Mouse (Mus musculus) CH12.LX (cell line): ENCODE results near the gene Abraxas2. TPM values are rescaled to one million over a fixed set of nuclear protein-coding genes. Genes with fewer than 3 reads are reported as not detected.

Experiments
- DNase-seq: peaks from one replicate; pipeline ENCODE4 v3.0.0-alpha.2; 2013; ENCODE audit errors: extremely low read depth
- H3K27ac ChIP-seq: 2 replicates; pipeline ENCODE4 v1.5.1; 2012; ENCODE audit warnings: low read depth, mild to moderate bottlenecking, control low read depth, moderate library complexity; ENCODE audit not compliant: insufficient read depth
- H3K27me3 ChIP-seq: replicated peaks from 2 replicates; pipeline ENCODE3; 2012; ENCODE audit warnings: inconsistent platforms
- H3K36me3 ChIP-seq, 2 experiments: replicated peaks in 1 of 2; 2 replicates each; pipeline versions ENCODE3 to v1.6.1; 2012; ENCODE audit warnings: inconsistent platforms in 1 of 2, low read length in 1 of 2, mild to moderate bottlenecking in 1 of 2, mixed read lengths in 1 of 2, moderate library complexity in 1 of 2; ENCODE audit not compliant: control insufficient read depth in 1 of 2, insufficient read depth in 1 of 2
- H3K4me1 ChIP-seq, 2 experiments: 2 replicates each; pipeline ENCODE4 v1.6.1; 2012; ENCODE audit warnings: inconsistent platforms in 1 of 2, moderate library complexity in 1 of 2; ENCODE audit not compliant: insufficient read depth in 2 of 2, control insufficient read depth in 1 of 2
- H3K4me2 ChIP-seq: 2 replicates; pipeline ENCODE4 v1.6.1; 2012; ENCODE audit warnings: low read depth, mild to moderate bottlenecking, control low read depth; ENCODE audit not compliant: poor library complexity, insufficient read depth, severe bottlenecking
- H3K4me3 ChIP-seq, 3 experiments: fragments of 150-350 bp in 1 of 3; sonication (generic) in 1 of 3; replicated peaks in 1 of 3; 2 replicates each; pipeline versions ENCODE3 to v1.5.1; 2011 to 2012; ENCODE audit warnings: low read depth in 2 of 3, low read length in 2 of 3, mild to moderate bottlenecking in 2 of 3, moderate library complexity in 2 of 3, control low read depth in 1 of 3, improper control_type of control experiment in 1 of 3, inconsistent platforms in 1 of 3, mixed read lengths in 1 of 3; ENCODE audit not compliant: poor library complexity in 1 of 3
- H3K79me2 ChIP-seq: replicated peaks from 2 replicates; pipeline ENCODE4 v1.6.1; 2012; ENCODE audit warnings: mild to moderate bottlenecking, moderate library complexity; ENCODE audit not compliant: control insufficient read depth, poor library complexity, insufficient read depth, severe bottlenecking; ENCODE audit errors: extremely low read depth
- H3K9ac ChIP-seq: 2 replicates; pipeline ENCODE4 v1.6.1; 2012; ENCODE audit warnings: low read depth, mild to moderate bottlenecking, control low read depth, moderate library complexity; ENCODE audit not compliant: insufficient read depth
- H3K9me3 ChIP-seq: replicated peaks from 2 replicates; pipeline ENCODE3; 2012; ENCODE audit warnings: low read length, inconsistent platforms, mixed read lengths
- CTCF ChIP-seq, 2 experiments: IDR thresholded peaks in 1 of 2; conservative IDR thresholded peaks in 1 of 2; 2 replicates each; pipeline ENCODE4 v1.5.1; 2011 to 2012; ENCODE audit warnings: low read depth in 2 of 2, low read length in 2 of 2, improper control_type of control experiment in 1 of 2, inconsistent platforms in 1 of 2, mild to moderate bottlenecking in 1 of 2, moderate library complexity in 1 of 2
- ELF1 ChIP-seq: IDR thresholded peaks from 2 replicates; pipeline ENCODE4 v1.6.1; 2014; ENCODE audit warnings: low read depth, mild to moderate bottlenecking, inconsistent platforms, low read length, improper control_type of control experiment
- PAX5 ChIP-seq: IDR thresholded peaks from 2 replicates; pipeline ENCODE4 v1.6.1; 2012; ENCODE audit warnings: low read length, inconsistent platforms, mixed read lengths
- RAD21 ChIP-seq: IDR thresholded peaks from 2 replicates; pipeline ENCODE4 v1.6.1; 2011; ENCODE audit warnings: low read depth, mild to moderate bottlenecking, low read length, improper control_type of control experiment, moderate library complexity
- SMC3 ChIP-seq: IDR thresholded peaks from 2 replicates; pipeline ENCODE4 v1.6.1; 2011; ENCODE audit warnings: low read depth, low read length, improper control_type of control experiment
- USF1 ChIP-seq: IDR thresholded peaks from 2 replicates; pipeline ENCODE4 v1.6.1; 2014; ENCODE audit warnings: low read depth, mild to moderate bottlenecking, inconsistent platforms, low read length, improper control_type of control experiment
- dilution Hi-C: fragments of 300-500 bp; cut with MboI; formaldehyde crosslinking; loops from 2 replicates; pipeline ENCODE4 v1.14.3; 2020; ENCODE audit warnings: low sequenced_read_pairs; ENCODE audit not compliant: extremely low pct_unique_long_range_greater_than_20kb, extremely low pct_ligation_motif_present
- in situ Hi-C: fragments of 300-500 bp; cut with MboI; formaldehyde crosslinking; loops from 3 replicates; pipeline ENCODE4 v1.14.3; 2019; ENCODE audit warnings: low sequenced_read_pairs, low pct_ligation_motif_present, low pct_unique_long_range_greater_than_20kb, mixed read lengths
- polyA plus RNA-seq: library from polyadenylated mRNA; unstranded; fragments of >175 nt; gene quantifications from 2 replicates; pipeline ENCODE4 v1.2.1, GENCODE M21; 2012; ENCODE audit warnings: low read depth; ENCODE audit not compliant: insufficient read length
- total RNA-seq, 2 experiments: library from RNA; depleted of rRNA; stranded (reverse); fragments of 300-350 nt in 1 of 2; fragments of >200 nt in 1 of 2; gene quantifications; 2 replicates each; pipeline ENCODE4 v1.2.3; 2012 to 2014

Gene Abraxas2
- total and polyA plus RNA-seq, 3 experiments, result 20.1 to 28.4 (median 21.3) TPM

DNA sequence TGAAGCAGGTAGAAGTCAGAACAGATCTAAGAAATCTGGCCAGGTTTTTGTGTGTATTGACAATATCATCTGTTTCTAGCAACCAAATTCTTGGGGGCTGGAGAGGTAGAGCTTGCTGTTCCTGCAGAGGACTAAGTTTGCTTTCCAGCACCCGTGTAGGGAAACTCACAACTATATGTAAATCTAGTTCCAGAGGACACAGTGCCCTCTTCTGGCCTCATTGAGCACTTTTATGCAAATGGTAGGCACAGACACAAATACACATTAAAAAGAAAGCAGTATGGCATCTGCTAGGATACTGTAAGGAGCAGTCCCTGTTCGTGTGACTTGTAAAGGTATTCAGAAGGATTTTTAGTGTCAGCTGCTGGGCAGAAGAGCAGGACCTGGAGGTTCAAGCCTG, 23.3 kb downstream of the Abraxas2 start:
- DNase-seq, result peak; percentile 48
- H3K27ac ChIP-seq, result no peak overlapping the region
- H3K9me3 ChIP-seq, result no peaks in the 10 kb centered on the region
- TF ChIP-seq USF1, result no peak
- TF ChIP-seq SMC3, result peak; percentile 34; the same call in 1 of the 2 replicates
- peak in 1 of 2 experiments; percentile 64; a peak in 2 of 4 replicates for TF ChIP-seq CTCF (conservative IDR thresholded peaks at IDR 0.05 in 1 of 2, IDR thresholded peaks at IDR 0.05 in 1 of 2; ENCODE audit: low read depth in 2 of 2, low read length in 2 of 2)
- TF ChIP-seq RAD21, result peak; percentile 51
- no peak overlapping the region for H3K9ac ChIP-seq
- in situ Hi-C loops (no loop called here), dilution Hi-C loops (no loop called here)
- H3K4me2 ChIP-seq, result no peak overlapping the region
- peaks cover 0 to 3% of the 10 kb centered on the region in 2 experiments; a peak in 2 of 4 replicates for H3K4me1 ChIP-seq
- H3K27me3 ChIP-seq, result no peaks in the 10 kb centered on the region
- H3K4me3 ChIP-seq, result no peak overlapping the region
- H3K36me3 ChIP-seq, result peaks cover 69 to 80% of the 10 kb centered on the region in 2 experiments
- no peaks in the 10 kb centered on the region for H3K79me2 ChIP-seq

- Histone ChIP-seq H3K27me3 (no peaks in the 10 kb centered on the region), H3K4me3 (no peak overlapping the region), H3K9me3 (no peaks in the 10 kb centered on the region), H3K4me1 (peaks cover 0 to 8% of the 10 kb centered on the region in 2 experiments; a peak in 2 of 4 replicates), H3K79me2 (no peaks in the 10 kb centered on the region), H3K4me2 (no peak overlapping the region), H3K9ac (no peak overlapping the region), H3K27ac (no peak overlapping the region), H3K36me3 (peaks cover 55 to 64% of the 10 kb centered on the region in 2 experiments)
- dilution Hi-C loops, result no loop called here
- in situ Hi-C loops, result no loop called here
- no peak for DNase-seq
- peak in 1 of 2 experiments; percentile 28; a peak in 2 of 4 replicates for TF ChIP-seq CTCF (conservative IDR thresholded peaks at IDR 0.05 in 1 of 2, IDR thresholded peaks at IDR 0.05 in 1 of 2; ENCODE audit: low read depth in 2 of 2, low read length in 2 of 2)
- TF ChIP-seq ELF1, result no peak
Observed at GRCm38 (mm10) chr7:132884031-132884430, 25.0 kb downstream of the Abraxas2 start.

GRCm38 (mm10) chr7:132887019-132887804, 28.2 kb downstream of the Abraxas2 start:
- Histone ChIP-seq H3K4me1 (peaks cover 0 to 8% of the 10 kb centered on the region in 2 experiments; a peak in 2 of 4 replicates), H3K4me3 (no peak overlapping the region), H3K79me2 (no peaks in the 10 kb centered on the region), H3K9ac (no peak overlapping the region)
- peak; percentile 7 for DNase-seq
- in situ Hi-C loops, result no loop called here
- no peak for TF ChIP-seq PAX5
- TF ChIP-seq, all 38 proteins: peak for 0
- peaks cover 29 to 35% of the 10 kb centered on the region in 2 experiments for H3K36me3 ChIP-seq
- no peak overlapping the region for H3K4me2 ChIP-seq
- H3K27me3 ChIP-seq, result no peaks in the 10 kb centered on the region
- H3K9me3 ChIP-seq, result no peaks in the 10 kb centered on the region
- no peak overlapping the region for H3K27ac ChIP-seq
- dilution Hi-C loops, result no loop called here
